Mouse (Mus musculus): ENCODE data around the gene Tcstv3. TPM values are rescaled to one million over a fixed set of nuclear protein-coding genes. Genes with fewer than 3 reads are reported as not detected.
"Not testable (repeated sequence)": the region's sequence is repeated elsewhere in the genome, so short reads cannot be mapped to it uniquely, and the experiment has no call there.

Tcstv3 gene
- polyA plus RNA-seq (2012; fragmentation: generic; extraction: Trizol): not detected

GRCm38 (mm10) chr13:120316578-120316977 lies at the start of gene Tcstv3:
Gene Tcstv3, plus strand, starts transcription at chr13:120316878.
- not testable (repeated sequence) for H3ac ChIP-seq (ENCODE audit: control insufficient read depth, insufficient read length); H3K79me2 ChIP-seq (ENCODE audit: control insufficient read depth, insufficient read depth); H3K4me3 ChIP-seq; H3K4me2 ChIP-seq (ENCODE audit: low read depth); H3K27me3 ChIP-seq (ENCODE audit: control insufficient read depth, insufficient read depth, insufficient read length); H3K36me3 ChIP-seq (ENCODE audit: control insufficient read depth, insufficient read depth)

GRCm38 (mm10) chr13:120277837-120278236 lies 38.8 kb upstream of the Tcstv3 start:
- H3K79me2 ChIP-seq (ENCODE audit: control insufficient read depth, insufficient read depth); H3K4me2 ChIP-seq (ENCODE audit: low read depth); H3K4me3 ChIP-seq; H3K27me3 ChIP-seq (ENCODE audit: control insufficient read depth, insufficient read depth, insufficient read length); H3ac ChIP-seq (ENCODE audit: control insufficient read depth, insufficient read length); H3K36me3 ChIP-seq (ENCODE audit: control insufficient read depth, insufficient read depth): not testable (repeated sequence)

GRCm38 (mm10) chr13:120278784-120279183 lies 37.9 kb upstream of the Tcstv3 start:
- TF ChIP-seq REST (IDR thresholded peaks at IDR 0.05; ENCODE audit: insufficient read depth, insufficient read length) (no peak), SRF (IDR thresholded peaks at IDR 0.05; ENCODE audit: control insufficient read depth, insufficient read length, low read depth) (no peak), POLR2A (IDR thresholded peaks at IDR 0.05; ENCODE audit: insufficient read length, low read depth) (no peak), TCF12 (IDR thresholded peaks at IDR 0.05; ENCODE audit: insufficient read depth, poor library complexity, severe bottlenecking) (no peak), MYOD1 (IDR thresholded peaks at IDR 0.05; ENCODE audit: control insufficient read depth in 1 of 3, insufficient read length in 2 of 3, low read depth in 2 of 3) (no peak), POLR2AphosphoS2 (IDR thresholded peaks at IDR 0.05; ENCODE audit: insufficient read length, low read depth) (no peak), CEBPB (IDR thresholded peaks at IDR 0.05; ENCODE audit: insufficient read depth, poor library complexity, severe bottlenecking) (no peak), MYOG (IDR thresholded peaks at IDR 0.05; ENCODE audit: control insufficient read depth in 1 of 3, insufficient read depth in 1 of 3, insufficient read length in 2 of 3, low read depth in 2 of 3) (no peak), E2F4 (IDR thresholded peaks at IDR 0.05; ENCODE audit: insufficient read depth) (no peak), MAX (IDR thresholded peaks at IDR 0.05; ENCODE audit: low read depth) (no peak), TCF3 (IDR thresholded peaks at IDR 0.05; ENCODE audit: insufficient read length, low read depth) (no peak), USF1 (IDR thresholded peaks at IDR 0.05; ENCODE audit: low read depth) (no peak)

GRCm38 (mm10) chr13:120299324-120299894 lies 17.3 kb upstream of the Tcstv3 start:
- Histone ChIP-seq H3K4me3 (no peak overlapping the region), H3K4me2 (ENCODE audit: low read depth) (no peak overlapping the region), H3K79me2 (ENCODE audit: control insufficient read depth, insufficient read depth) (no peaks in the 10 kb centered on the region), H3K36me3 (ENCODE audit: control insufficient read depth, insufficient read depth) (no peaks in the 10 kb centered on the region), H3K27me3 (ENCODE audit: control insufficient read depth, insufficient read depth, insufficient read length) (no peaks in the 10 kb centered on the region), H3ac (ENCODE audit: control insufficient read depth, insufficient read length) (no peak overlapping the region)
- no peak for TF ChIP-seq POLR2A (IDR thresholded peaks at IDR 0.05; ENCODE audit: insufficient read length, low read depth)
- TF ChIP-seq MYOG (IDR thresholded peaks at IDR 0.05; ENCODE audit: control insufficient read depth in 1 of 3, insufficient read depth in 1 of 3, insufficient read length in 2 of 3, low read depth in 2 of 3): no peak
- TF ChIP-seq TCF12 (IDR thresholded peaks at IDR 0.05; ENCODE audit: insufficient read depth, poor library complexity, severe bottlenecking): no peak
- TF ChIP-seq TCF3 (IDR thresholded peaks at IDR 0.05; ENCODE audit: insufficient read length, low read depth): no peak
- TF ChIP-seq REST (IDR thresholded peaks at IDR 0.05; ENCODE audit: insufficient read depth, insufficient read length): no peak

More at GRCm38 (mm10) chr13:120278784-120279183, 37.9 kb upstream of the Tcstv3 start:
- H3K4me3 ChIP-seq: no peak overlapping the region
- H3K27me3 ChIP-seq (ENCODE audit: control insufficient read depth, insufficient read depth, insufficient read length): no peaks in the 10 kb centered on the region
- H3K4me2 ChIP-seq (ENCODE audit: low read depth): no peak overlapping the region
- H3ac ChIP-seq (ENCODE audit: control insufficient read depth, insufficient read length): no peak overlapping the region
- H3K79me2 ChIP-seq (ENCODE audit: control insufficient read depth, insufficient read depth): no peaks in the 10 kb centered on the region
- H3K36me3 ChIP-seq (ENCODE audit: control insufficient read depth, insufficient read depth): no peaks in the 10 kb centered on the region

GRCm38 (mm10) chr13:120299991-120300442 lies 16.7 kb upstream of the Tcstv3 start, which contains the start of gene BC147527:
Gene BC147527, plus strand, starts transcription at chr13:120300392.
- H3K4me3 ChIP-seq: no peak within 1 kb of the TSS
- H3K4me2 ChIP-seq (ENCODE audit: low read depth): no peak within 1 kb of the TSS
- H3K79me2 ChIP-seq (ENCODE audit: control insufficient read depth, insufficient read depth): no peaks in the 10 kb centered on the region
- no peaks in the 10 kb centered on the region for H3K27me3 ChIP-seq (ENCODE audit: control insufficient read depth, insufficient read depth, insufficient read length)
- H3ac ChIP-seq (ENCODE audit: control insufficient read depth, insufficient read length): no peak within 1 kb of the TSS
- no peaks in the 10 kb centered on the region for H3K36me3 ChIP-seq (ENCODE audit: control insufficient read depth, insufficient read depth)
- TF ChIP-seq MYOG (IDR thresholded peaks at IDR 0.05; ENCODE audit: control insufficient read depth in 1 of 3, insufficient read depth in 1 of 3, insufficient read length in 2 of 3, low read depth in 2 of 3) (no peak), USF1 (IDR thresholded peaks at IDR 0.05; ENCODE audit: low read depth) (no peak), POLR2AphosphoS2 (IDR thresholded peaks at IDR 0.05; ENCODE audit: insufficient read length, low read depth) (no peak), CEBPB (IDR thresholded peaks at IDR 0.05; ENCODE audit: insufficient read depth, poor library complexity, severe bottlenecking) (no peak), POLR2A (IDR thresholded peaks at IDR 0.05; ENCODE audit: insufficient read length, low read depth) (no peak), SRF (IDR thresholded peaks at IDR 0.05; ENCODE audit: control insufficient read depth, insufficient read length, low read depth) (no peak), MAX (IDR thresholded peaks at IDR 0.05; ENCODE audit: low read depth) (no peak), TCF12 (IDR thresholded peaks at IDR 0.05; ENCODE audit: insufficient read depth, poor library complexity, severe bottlenecking) (no peak), E2F4 (IDR thresholded peaks at IDR 0.05; ENCODE audit: insufficient read depth) (no peak), REST (IDR thresholded peaks at IDR 0.05; ENCODE audit: insufficient read depth, insufficient read length) (no peak), TCF3 (IDR thresholded peaks at IDR 0.05; ENCODE audit: insufficient read length, low read depth) (no peak), MYOD1 (IDR thresholded peaks at IDR 0.05; ENCODE audit: control insufficient read depth in 1 of 3, insufficient read length in 2 of 3, low read depth in 2 of 3) (no peak)

Measured in myocyte (in vitro differentiated cells).